Mouse (Mus musculus) limb, embryonic 14.5 days (tissue): ENCODE data around the gene Olfr46. TPM values are rescaled to one million over a fixed set of nuclear protein-coding genes. Genes with fewer than 3 reads are reported as not detected.
"Not testable (repeated sequence)": the region's sequence is repeated elsewhere in the genome, so short reads cannot be mapped to it uniquely, and the experiment has no call there.

Experiments
- ATAC-seq: fragments of 200-750 bp; cut with Nextera tagmentation; 2 replicates; pipeline ENCODE4 v1.8.0; 2017; ENCODE audit warnings: low read depth, moderate number of reproducible peaks, moderate TSS enrichment; ENCODE audit not compliant: low FRiP score
- DNase-seq: peaks from one replicate; pipeline ENCODE4 v3.0.0-alpha.2; 2015; ENCODE audit warnings: low spot score
- H3K27ac ChIP-seq: fragments of 300-500 bp; sonication (generic); replicated peaks from 2 replicates; pipeline ENCODE4 v1.5.1; 2014; ENCODE audit warnings: low read depth, mild to moderate bottlenecking, low read length, moderate library complexity, mixed read lengths
- H3K27me3 ChIP-seq: fragments of 300-500 bp; sonication (generic); 2 replicates; pipeline ENCODE4 v1.6.1; 2014; ENCODE audit warnings: low read length, mixed read lengths; ENCODE audit not compliant: control insufficient read depth, insufficient read depth
- H3K36me3 ChIP-seq: fragments of 300-500 bp; sonication (generic); 2 replicates; pipeline ENCODE4 v1.6.1; 2014; ENCODE audit warnings: mild to moderate bottlenecking, low read length, moderate library complexity, mixed read lengths; ENCODE audit not compliant: control insufficient read depth, insufficient read depth
- H3K4me1 ChIP-seq: fragments of 300-500 bp; sonication (generic); 2 replicates; pipeline ENCODE4 v1.6.1; 2014; ENCODE audit warnings: antibody characterized with exemption, low read length, mixed read lengths; ENCODE audit not compliant: control insufficient read depth, insufficient read depth
- H3K4me2 ChIP-seq: fragments of 300-500 bp; sonication (generic); replicated peaks from 2 replicates; pipeline ENCODE4 v1.6.1; 2014; ENCODE audit warnings: low read depth, mild to moderate bottlenecking, low read length, moderate library complexity; ENCODE audit not compliant: severe bottlenecking
- H3K4me3 ChIP-seq: fragments of 300-500 bp; sonication (generic); replicated peaks from 2 replicates; pipeline ENCODE4 v1.5.1; 2014; ENCODE audit warnings: low read length
- H3K9ac ChIP-seq: fragments of 300-500 bp; sonication (generic); 2 replicates; pipeline ENCODE4 v1.6.1; 2014; ENCODE audit warnings: mild to moderate bottlenecking, low read depth, low read length, moderate library complexity; ENCODE audit not compliant: severe bottlenecking
- H3K9me3 ChIP-seq: fragments of 300-500 bp; sonication (generic); 2 replicates; pipeline ENCODE4 v1.6.1; 2016; ENCODE audit warnings: low read length; ENCODE audit not compliant: control insufficient read depth
- POLR2A ChIP-seq: fragments of 200-500 bp; IDR thresholded peaks from 2 replicates; pipeline ENCODE4 v1.8.0; 2012; ENCODE audit warnings: inconsistent platforms, mild to moderate bottlenecking, moderate library complexity, borderline replicate concordance; ENCODE audit not compliant: insufficient read depth, insufficient read length; ENCODE audit errors: extremely low read depth
- WGBS: fragments of 180-500 bp; shearing (Covaris S2); extraction: QIAGEN DNeasy Blood & Tissue Kit; methylation state at CpG from one replicate; pipeline ENCODE4 v1.1.7; 2014; 5-methylcytosine and 5-hydroxymethylcytosine counted together
- polyA plus RNA-seq, 2 experiments: library from polyadenylated mRNA; depleted of rRNA in 1 of 2; stranded (reverse) in 1 of 2; unstranded in 1 of 2; fragments of >200 nt; fragmentation: Nextera tagmentation in 1 of 2; extraction: Ambion mirVana in 1 of 2; gene quantifications; 2 replicates each; pipeline versions ENCODE4 v1.2.1 to v1.2.3; 2012 to 2014

Olfr46 gene
- polyA plus RNA-seq (2012; rRNA removed), result not detected in 2 replicates
- not detected in 2 replicates for polyA plus RNA-seq (2014; fragmentation: Nextera tagmentation; extraction: Ambion mirVana)

DNA sequence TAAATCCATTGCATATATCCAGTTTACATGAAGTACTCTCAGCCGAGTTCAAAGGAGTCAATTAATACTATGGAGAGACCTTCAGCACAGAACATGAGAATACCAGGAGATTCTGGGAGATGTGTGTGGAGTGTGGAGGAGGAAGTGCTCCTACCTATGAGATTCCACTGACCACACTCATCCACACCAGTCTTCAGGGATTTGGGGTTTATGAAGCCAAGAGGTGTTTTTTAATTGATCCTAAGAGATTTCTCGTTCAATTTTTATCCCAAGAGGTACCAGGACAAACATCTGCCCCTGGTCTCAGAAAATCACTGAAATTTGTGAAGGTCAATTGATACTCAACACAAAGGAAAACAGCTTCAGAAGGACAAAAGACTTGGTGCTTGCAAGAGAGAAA, at the start of gene Olfr46:
Gene Olfr46, plus strand, starts transcription at position 301 of the 400 bp plus-strand sequence.
- not testable (repeated sequence) for H3K9me3 ChIP-seq, H3K4me1 ChIP-seq, ATAC-seq, H3K36me3 ChIP-seq, H3K4me2 ChIP-seq, H3K27ac ChIP-seq, DNase-seq, H3K4me3 ChIP-seq, H3K27me3 ChIP-seq, H3K9ac ChIP-seq
- 79% methylated on average over 2 of the region's 2 CpGs for WGBS

DNA sequence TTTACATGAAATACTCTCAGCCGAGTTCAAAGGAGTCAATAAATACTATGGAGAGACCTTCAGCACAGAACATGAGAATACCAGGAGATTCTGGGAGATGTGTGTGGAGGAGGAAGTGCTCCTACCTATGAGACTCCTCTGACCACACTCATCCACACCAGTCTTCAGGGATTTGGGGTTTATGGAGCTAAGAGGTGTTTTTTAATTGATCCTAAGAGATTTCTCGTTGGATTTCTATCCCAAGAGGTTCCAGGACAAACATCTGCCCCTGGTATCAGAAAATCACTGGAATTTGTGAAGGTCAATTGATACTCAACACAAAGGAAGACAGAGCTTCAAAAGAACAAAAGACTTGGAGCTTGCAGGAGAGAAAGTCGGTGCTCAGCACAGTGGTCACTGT, 33.5 kb upstream of the Olfr46 start, which contains the start of gene Olfr538:
Gene Olfr538, plus strand, starts transcription at position 301 of the 400 bp plus-strand sequence.
- no peak for TF ChIP-seq POLR2A
- H3K27ac ChIP-seq, result no peak within 1 kb of the TSS
- WGBS, result 66% methylated on average over 3 of the region's 3 CpGs
- H3K4me3 ChIP-seq, result no peak within 1 kb of the TSS
- ATAC-seq (no peak), DNase-seq (no peak)
- H3K9ac ChIP-seq, result no peak within 1 kb of the TSS
- no peaks in the 10 kb centered on the region for H3K9me3 ChIP-seq
- no peaks in the 10 kb centered on the region for H3K4me1 ChIP-seq
- H3K4me2 ChIP-seq, result no peak within 1 kb of the TSS
- no peaks in the 10 kb centered on the region for H3K27me3 ChIP-seq
- H3K36me3 ChIP-seq, result no peaks in the 10 kb centered on the region

DNA sequence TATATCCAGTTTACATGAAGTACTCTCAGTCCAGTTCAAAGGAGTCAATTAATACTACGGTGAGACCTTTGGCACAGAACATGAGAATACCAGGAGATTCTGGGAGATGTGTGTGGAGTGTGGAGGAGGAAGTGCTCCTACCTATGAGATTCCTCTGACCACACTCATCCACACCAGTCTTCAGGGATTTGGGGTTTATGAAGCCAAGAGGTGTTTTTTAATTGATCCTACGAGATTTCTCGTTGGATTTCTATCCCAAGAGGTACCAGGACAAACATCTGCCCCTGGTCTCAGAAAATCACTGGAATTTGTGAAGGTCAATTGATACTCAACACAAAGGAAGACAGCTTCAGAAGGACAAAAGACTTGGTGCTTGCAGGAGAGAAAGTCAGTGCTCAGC, 27.6 kb downstream of the Olfr46 start, which contains the start of gene Olfr61:
Gene Olfr61, plus strand, starts transcription at position 301 of the 400 bp plus-strand sequence.
- not testable (repeated sequence) for ATAC-seq, H3K27me3 ChIP-seq, H3K9ac ChIP-seq, H3K27ac ChIP-seq, H3K36me3 ChIP-seq, H3K4me3 ChIP-seq, H3K4me2 ChIP-seq, DNase-seq, H3K4me1 ChIP-seq, H3K9me3 ChIP-seq
- 82% methylated on average over 3 of the region's 3 CpGs for WGBS

DNA sequence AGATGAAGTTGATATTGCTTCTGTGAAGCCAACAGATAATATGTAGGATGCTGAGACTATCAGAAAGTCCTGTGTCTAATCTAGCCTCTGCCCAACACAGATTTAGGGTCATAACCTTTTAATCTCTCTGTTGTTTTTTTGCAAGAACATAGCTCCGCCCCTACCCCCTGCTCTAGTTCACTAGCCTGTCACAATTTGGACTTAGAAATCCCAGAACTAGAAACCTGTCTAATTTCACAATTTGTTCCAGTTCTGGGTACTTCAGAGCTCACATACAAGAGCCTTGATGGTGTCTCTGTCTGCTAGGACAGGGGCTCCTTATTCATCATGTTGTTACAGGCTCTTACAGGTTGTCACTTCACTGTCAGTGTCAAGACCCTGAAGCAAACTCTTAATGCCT, 29.5 kb downstream of the Olfr46 start:
- no peak overlapping the region for H3K27ac ChIP-seq
- H3K27me3 ChIP-seq, result no peaks in the 10 kb centered on the region
- no peaks in the 10 kb centered on the region for H3K9me3 ChIP-seq
- no peak for TF ChIP-seq POLR2A
- H3K9ac ChIP-seq, result no peak overlapping the region
- DNase-seq (no peak), ATAC-seq (no peak)
- WGBS, result 72% methylated on average over 1 of the region's 1 CpGs
- H3K36me3 ChIP-seq, result no peaks in the 10 kb centered on the region
- no peak overlapping the region for H3K4me2 ChIP-seq
- no peaks in the 10 kb centered on the region for H3K4me1 ChIP-seq
- H3K4me3 ChIP-seq, result no peak overlapping the region

DNA sequence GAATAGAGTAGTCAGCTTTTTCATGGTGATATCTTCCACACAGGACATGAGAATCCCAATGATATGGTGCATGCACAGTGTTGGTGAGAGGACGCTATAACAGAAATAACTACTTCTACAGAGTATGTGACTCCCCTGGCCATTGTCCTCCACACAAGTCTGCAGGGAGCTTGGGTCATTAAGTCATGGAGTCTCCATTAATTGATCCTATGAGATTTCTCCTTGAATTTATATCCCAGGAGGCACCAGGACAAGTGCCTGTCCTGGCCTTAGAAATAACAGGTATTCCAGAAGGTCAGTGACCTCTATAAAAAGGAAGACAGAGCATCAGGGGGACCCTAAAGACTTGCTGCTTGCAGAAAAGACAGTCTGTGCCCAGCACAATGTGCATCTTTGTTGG, 45.1 kb downstream of the Olfr46 start, which contains the start of gene Olfr53:
Gene Olfr53, plus strand, starts transcription at position 301 of the 400 bp plus-strand sequence.
- H3K4me3 ChIP-seq, result no peak within 1 kb of the TSS
- 100% methylated on average over 1 of the region's 1 CpGs for WGBS
- no peak within 1 kb of the TSS for H3K9ac ChIP-seq
- TF ChIP-seq POLR2A, result no peak
- no peaks in the 10 kb centered on the region for H3K27me3 ChIP-seq
- H3K4me2 ChIP-seq, result no peak within 1 kb of the TSS
- ATAC-seq, result no peak
- no peaks in the 10 kb centered on the region for H3K4me1 ChIP-seq
- H3K9me3 ChIP-seq, result no peaks in the 10 kb centered on the region
- H3K27ac ChIP-seq, result no peak within 1 kb of the TSS
- no peak for DNase-seq
- H3K36me3 ChIP-seq, result no peaks in the 10 kb centered on the region

DNA sequence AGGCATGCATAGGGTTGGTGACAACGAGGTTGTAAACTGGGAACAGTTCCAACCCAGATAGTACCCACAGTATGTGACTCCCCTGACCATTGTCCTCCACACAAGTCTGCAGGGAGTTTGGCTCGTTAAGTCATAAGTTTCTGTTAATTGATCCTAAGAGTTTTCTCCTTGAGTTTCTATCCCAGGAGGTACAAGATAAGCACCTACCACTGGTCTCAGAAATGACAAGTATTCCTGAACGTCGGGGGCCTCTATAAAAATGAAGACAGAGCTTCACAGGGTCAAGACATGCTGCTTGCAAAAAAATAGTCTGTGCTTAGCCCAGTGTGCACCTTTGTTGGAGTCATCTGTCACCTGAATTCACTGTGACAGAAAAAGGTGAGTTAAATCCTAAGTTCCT, 58.6 kb downstream of the Olfr46 start, which contains the start of gene Olfr539:
Gene Olfr539, plus strand, starts transcription at position 301 of the 400 bp plus-strand sequence.
- Histone ChIP-seq H3K9ac (no peak within 1 kb of the TSS), H3K9me3 (no peaks in the 10 kb centered on the region), H3K27ac (no peak within 1 kb of the TSS), H3K27me3 (no peaks in the 10 kb centered on the region), H3K4me1 (no peaks in the 10 kb centered on the region), H3K4me3 (no peak within 1 kb of the TSS), H3K36me3 (no peaks in the 10 kb centered on the region), H3K4me2 (no peak within 1 kb of the TSS)
- ATAC-seq (no peak), DNase-seq (no peak)
- 72% methylated on average over 4 of the region's 4 CpGs for WGBS
- TF ChIP-seq POLR2A, result no peak

Other genes starting within 250 kb of the Olfr46 start
- not detected in 2 replicates for gene Olfr60, start 239.6 kb upstream of the Olfr46 start, polyA plus RNA-seq (2012; rRNA removed)
- gene Olfr60, start 239.6 kb upstream of the Olfr46 start, polyA plus RNA-seq (2014; fragmentation: Nextera tagmentation; extraction: Ambion mirVana), result not detected in 2 replicates
- not detected in 2 replicates for gene Olfr530, start 224.9 kb upstream of the Olfr46 start, polyA plus RNA-seq (2012; rRNA removed)
- not detected in 2 replicates for gene Olfr530, start 224.9 kb upstream of the Olfr46 start, polyA plus RNA-seq (2014; fragmentation: Nextera tagmentation; extraction: Ambion mirVana)
- gene Olfr531, start 198.4 kb upstream of the Olfr46 start, polyA plus RNA-seq (2012; rRNA removed), result not detected in 2 replicates
- not detected in 2 replicates for gene Olfr531, start 198.4 kb upstream of the Olfr46 start, polyA plus RNA-seq (2014; fragmentation: Nextera tagmentation; extraction: Ambion mirVana)
- gene Olfr532, start 179.6 kb upstream of the Olfr46 start, polyA plus RNA-seq (2012; rRNA removed), result not detected in 2 replicates
- not detected in 2 replicates for gene Olfr532, start 179.6 kb upstream of the Olfr46 start, polyA plus RNA-seq (2014; fragmentation: Nextera tagmentation; extraction: Ambion mirVana)
- not detected in 2 replicates for gene Olfr533, start 137.9 kb upstream of the Olfr46 start, polyA plus RNA-seq (2012; rRNA removed)
- not detected in 2 replicates for gene Olfr533, start 137.9 kb upstream of the Olfr46 start, polyA plus RNA-seq (2014; fragmentation: Nextera tagmentation; extraction: Ambion mirVana)
- gene Olfr535, start 117.1 kb upstream of the Olfr46 start, polyA plus RNA-seq (2012; rRNA removed), result not detected in 2 replicates
- not detected in 2 replicates for gene Olfr535, start 117.1 kb upstream of the Olfr46 start, polyA plus RNA-seq (2014; fragmentation: Nextera tagmentation; extraction: Ambion mirVana)
- gene Olfr536, start 93.9 kb upstream of the Olfr46 start, polyA plus RNA-seq (2012; rRNA removed), result not detected in 2 replicates
- gene Olfr536, start 93.9 kb upstream of the Olfr46 start, polyA plus RNA-seq (2014; fragmentation: Nextera tagmentation; extraction: Ambion mirVana), result not detected in 2 replicates
- gene Olfr538, start 33.4 kb upstream of the Olfr46 start, polyA plus RNA-seq (2012; rRNA removed), result not detected in 2 replicates
- gene Olfr538, start 33.4 kb upstream of the Olfr46 start, polyA plus RNA-seq (2014; fragmentation: Nextera tagmentation; extraction: Ambion mirVana), result not detected in 2 replicates
- not detected in 2 replicates for gene Olfr61, start 27.7 kb downstream of the Olfr46 start, polyA plus RNA-seq (2012; rRNA removed)
- not detected in 2 replicates for gene Olfr61, start 27.7 kb downstream of the Olfr46 start, polyA plus RNA-seq (2014; fragmentation: Nextera tagmentation; extraction: Ambion mirVana)
- gene Olfr53, start 45.2 kb downstream of the Olfr46 start, polyA plus RNA-seq (2012; rRNA removed), result not detected in 2 replicates
- gene Olfr53, start 45.2 kb downstream of the Olfr46 start, polyA plus RNA-seq (2014; fragmentation: Nextera tagmentation; extraction: Ambion mirVana), result not detected in 2 replicates
- gene Olfr539, start 58.7 kb downstream of the Olfr46 start, polyA plus RNA-seq (2012; rRNA removed), result 0.19 and 0.20 TPM in 2 replicates
- gene Olfr539, start 58.7 kb downstream of the Olfr46 start, polyA plus RNA-seq (2014; fragmentation: Nextera tagmentation; extraction: Ambion mirVana), result 0.03 TPM in 1 of 2 replicates, not detected in the other
- gene Olfr45, start 80.7 kb downstream of the Olfr46 start, polyA plus RNA-seq (2012; rRNA removed), result 0.04 and 0.06 TPM in 2 replicates
- gene Olfr45, start 80.7 kb downstream of the Olfr46 start, polyA plus RNA-seq (2014; fragmentation: Nextera tagmentation; extraction: Ambion mirVana), result not detected in 2 replicates
- gene Olfr541, start 96.0 kb downstream of the Olfr46 start, polyA plus RNA-seq (2012; rRNA removed), result not detected in 2 replicates
- not detected in 2 replicates for gene Olfr541, start 96.0 kb downstream of the Olfr46 start, polyA plus RNA-seq (2014; fragmentation: Nextera tagmentation; extraction: Ambion mirVana)
- 0.05 and 0.12 TPM in 2 replicates for gene Cyp2e1, start 162.5 kb downstream of the Olfr46 start, polyA plus RNA-seq (2012; rRNA removed)
- not detected in 2 replicates for gene Cyp2e1, start 162.5 kb downstream of the Olfr46 start, polyA plus RNA-seq (2014; fragmentation: Nextera tagmentation; extraction: Ambion mirVana)
- 0.39 and 0.55 TPM in 2 replicates for gene Syce1, start 186.6 kb downstream of the Olfr46 start, polyA plus RNA-seq (2012; rRNA removed)
- gene Syce1, start 186.6 kb downstream of the Olfr46 start, polyA plus RNA-seq (2014; fragmentation: Nextera tagmentation; extraction: Ambion mirVana), result 0.54 and 0.66 TPM in 2 replicates
- gene Zfp941, start 220.9 kb downstream of the Olfr46 start, polyA plus RNA-seq (2012; rRNA removed), result 0.83 and 0.93 TPM in 2 replicates
- gene Zfp941, start 220.9 kb downstream of the Olfr46 start, polyA plus RNA-seq (2014; fragmentation: Nextera tagmentation; extraction: Ambion mirVana), result 1.3 and 1.5 TPM in 2 replicates
- 1.2 and 2.5 TPM in 2 replicates for gene Urah, start 233.7 kb downstream of the Olfr46 start, polyA plus RNA-seq (2012; rRNA removed)
- 6.2 and 9.0 TPM in 2 replicates for gene Urah, start 233.7 kb downstream of the Olfr46 start, polyA plus RNA-seq (2014; fragmentation: Nextera tagmentation; extraction: Ambion mirVana)
- not detected in 2 replicates for gene Scgb1c1, start 244.3 kb downstream of the Olfr46 start, polyA plus RNA-seq (2012; rRNA removed)
- not detected in 2 replicates for gene Scgb1c1, start 244.3 kb downstream of the Olfr46 start, polyA plus RNA-seq (2014; fragmentation: Nextera tagmentation; extraction: Ambion mirVana)
- gene Odf3, start 246.5 kb downstream of the Olfr46 start, polyA plus RNA-seq (2012; rRNA removed), result 0.04 TPM in 2 replicates
- not detected in 2 replicates for gene Odf3, start 246.5 kb downstream of the Olfr46 start, polyA plus RNA-seq (2014; fragmentation: Nextera tagmentation; extraction: Ambion mirVana)